Mouse (Mus musculus): ENCODE measurements at regions not wholly inside any gene's neighbourhood (a gene's known extent, or its start where the extent isn't known, plus 50 kb on each side); places are given as distances from the start of the nearest gene placed in this dataset.

GRCm38 (mm10) chr14:70839126-70839525, 239.5 kb upstream of the Fam160b2 start:
- peak in 1 of 2 experiments; percentile 20 for DNase-seq (ENCODE audit: low spot score in 2 of 2)

GRCm38 (mm10) chr14:70837528-70837927, 237.9 kb upstream of the Fam160b2 start:
- DNase-seq (ENCODE audit: low spot score in 2 of 2), result no peak

GRCm38 (mm10) chr14:70833238-70833637, 233.6 kb upstream of the Fam160b2 start:
- DNase-seq (ENCODE audit: low spot score in 2 of 2), result no peak

GRCm38 (mm10) chr14:70832462-70833212, 233.0 kb upstream of the Fam160b2 start:
- DNase-seq (ENCODE audit: low spot score in 2 of 2), result no peak

- DNase-seq (ENCODE audit: low spot score in 2 of 2), result no peak
These were observed 232.4 kb upstream of the Fam160b2 start for GRCm38 (mm10) chr14:70832042-70832441.
